Mouse (Mus musculus) yolk sac, embryonic 10.5 days (tissue): ENCODE results near the gene Pitx1.

Experiments used
- DNase-seq: peaks from one replicate; pipeline ENCODE4 v3.0.0-alpha.2; 2017; ENCODE audit warnings: low spot score

Gene Pitx1

DNA sequence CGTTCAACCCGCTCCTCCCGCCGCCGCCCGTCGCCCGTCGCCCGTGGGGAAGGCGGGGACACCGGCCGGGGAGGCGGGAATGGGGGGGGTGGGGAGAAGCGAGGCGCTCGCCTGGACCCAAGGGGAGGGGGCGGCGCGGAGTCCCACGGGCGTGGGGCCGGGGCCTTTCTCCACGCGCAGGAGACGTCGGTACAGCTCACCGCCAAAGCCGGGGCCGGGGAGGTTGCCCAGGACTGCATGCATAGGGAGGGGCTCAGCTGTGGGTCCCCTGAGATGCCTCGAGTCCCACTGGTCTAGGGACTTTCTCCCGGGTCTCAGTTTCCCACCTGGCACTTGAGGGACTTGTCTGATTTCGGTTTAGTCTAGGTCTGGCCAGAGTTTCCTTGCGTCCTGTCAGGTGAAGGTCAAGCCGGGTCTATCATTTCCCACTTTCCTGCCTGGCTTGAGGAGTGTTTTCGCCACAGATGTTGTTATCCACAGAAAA is at the start of gene Pitx1:
Gene Pitx1, minus strand, starts transcription at position 51 of the 484 bp plus-strand sequence.
- no peak for DNase-seq

DNA sequence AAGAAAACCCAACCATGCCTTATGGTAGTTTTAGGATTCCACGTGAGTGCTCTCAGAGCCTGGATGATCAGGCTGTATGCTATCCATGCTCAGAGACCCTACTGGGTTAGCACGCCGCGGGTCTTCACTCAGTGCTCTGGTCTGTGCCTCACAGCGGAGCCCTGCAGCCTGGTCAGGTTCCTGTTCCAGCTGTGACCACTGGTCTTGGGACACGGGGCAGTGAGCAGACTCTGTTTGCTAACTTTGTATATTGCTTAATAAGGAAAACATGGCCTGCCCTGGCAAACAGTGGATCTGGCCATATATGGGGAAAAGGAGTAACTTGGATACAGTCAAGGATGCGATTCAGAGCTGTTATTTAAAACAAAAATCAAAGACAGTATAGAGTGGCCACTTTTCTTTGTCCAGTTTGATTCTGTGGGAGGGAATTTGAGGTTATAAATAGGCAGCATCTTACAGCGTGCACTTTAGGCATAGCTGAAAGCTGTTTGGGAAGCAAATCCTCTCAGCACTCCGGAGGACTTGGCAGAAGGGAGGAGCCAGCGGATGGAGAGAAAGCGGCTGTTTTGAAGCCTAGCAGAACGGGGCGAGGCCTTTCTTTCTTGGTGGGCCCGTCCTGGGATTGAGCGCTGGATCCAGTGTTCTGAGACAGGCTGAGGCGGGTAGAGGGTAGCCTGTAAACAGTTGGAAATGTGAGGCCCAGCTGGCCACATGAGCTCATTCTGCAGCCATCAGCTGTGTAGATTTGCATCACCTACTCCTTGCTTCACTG is 45.6 kb upstream of the Pitx1 start:
- DNase-seq = no peak

- no peak for DNase-seq
Observed at GRCm38 (mm10) chr13:55878353-55878752, 42.4 kb upstream of the Pitx1 start.

DNA sequence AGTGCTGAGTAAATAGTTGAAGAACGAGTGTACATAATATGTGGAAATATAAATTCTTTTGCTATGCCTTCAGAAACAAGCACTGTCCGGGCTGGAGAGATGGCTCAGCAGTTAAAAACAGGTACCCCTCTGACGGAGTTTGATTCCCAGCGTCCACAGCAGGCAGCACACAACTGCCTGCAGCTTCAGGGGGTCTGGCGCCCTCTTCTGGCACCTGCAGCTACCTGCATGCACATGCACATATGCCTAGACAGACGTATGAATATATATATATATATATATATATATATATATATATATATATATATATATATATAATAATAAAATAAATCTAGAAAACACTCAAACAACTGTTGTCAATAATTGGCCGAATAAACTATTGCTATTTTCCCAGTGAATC is 35.4 kb upstream of the Pitx1 start:
- DNase-seq = no peak

DNA sequence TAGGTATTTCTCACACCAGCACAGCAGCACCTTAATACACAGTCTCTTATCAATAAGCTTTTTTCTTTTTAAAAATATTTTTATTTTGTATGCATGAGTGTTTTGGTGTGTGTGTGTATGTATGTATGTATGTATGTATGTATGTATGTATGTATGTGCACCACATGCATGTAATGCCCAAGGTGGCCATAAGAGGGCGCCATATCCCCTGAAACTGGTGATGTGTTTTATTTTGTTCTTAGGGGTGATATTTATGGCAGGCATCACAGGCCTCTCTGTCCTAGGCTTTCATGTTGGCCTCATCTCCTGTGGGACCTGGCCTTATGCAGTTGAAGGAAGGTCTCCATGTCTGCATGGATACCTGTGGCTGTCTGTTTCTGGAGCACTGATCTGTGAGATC is 34.0 kb upstream of the Pitx1 start:
- DNase-seq = no peak

DNA sequence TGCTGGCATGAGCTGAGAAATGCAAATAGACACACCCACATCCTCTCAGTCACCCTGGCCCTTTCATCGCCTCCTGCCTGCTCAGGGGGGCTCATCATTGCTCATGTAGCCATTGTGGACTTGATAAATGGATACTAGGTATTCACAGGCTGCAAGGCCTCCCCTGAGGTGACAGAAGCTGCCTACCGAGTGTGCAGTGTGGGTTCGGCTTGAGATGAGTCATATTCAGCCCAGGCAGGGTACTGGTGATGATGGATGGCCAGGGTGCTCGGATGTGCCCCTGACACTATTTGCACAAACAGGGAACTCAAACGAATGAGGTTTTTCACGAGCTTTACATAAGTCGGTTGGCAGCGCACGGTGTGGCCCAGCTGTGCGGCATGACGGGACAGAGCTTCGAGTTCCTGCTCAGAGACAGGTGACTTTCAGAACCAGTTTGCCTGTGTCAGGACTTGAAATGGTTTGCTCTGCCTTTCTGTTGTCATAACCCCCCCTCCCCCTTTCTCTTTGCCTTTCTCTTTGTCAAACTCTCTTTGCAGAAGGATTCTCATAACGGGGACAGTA is 31.6 kb upstream of the Pitx1 start:
- no peak for DNase-seq

GRCm38 (mm10) chr13:55860483-55860882 is 24.5 kb upstream of the Pitx1 start:
- DNase-seq = no peak

DNA sequence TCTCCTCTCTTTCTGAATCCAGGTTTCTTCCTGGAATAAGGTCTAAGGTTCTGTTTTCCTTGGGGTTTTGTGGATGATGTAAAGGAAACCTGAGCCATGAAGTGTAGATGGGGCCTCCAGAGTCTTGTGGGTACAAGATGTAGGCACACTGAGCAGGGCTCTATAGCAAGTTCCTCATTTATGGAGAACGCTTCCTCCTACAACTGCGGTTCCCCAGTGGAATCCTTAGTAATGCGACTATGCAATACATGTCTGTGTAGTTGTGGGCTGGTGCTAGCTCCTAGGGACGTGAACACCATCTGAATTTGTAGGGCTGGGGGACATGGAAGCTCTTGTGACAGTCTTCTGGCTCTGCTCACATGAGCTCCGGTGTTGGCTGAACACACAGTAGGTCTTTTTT is 22.5 kb upstream of the Pitx1 start:
- no peak for DNase-seq

DNA sequence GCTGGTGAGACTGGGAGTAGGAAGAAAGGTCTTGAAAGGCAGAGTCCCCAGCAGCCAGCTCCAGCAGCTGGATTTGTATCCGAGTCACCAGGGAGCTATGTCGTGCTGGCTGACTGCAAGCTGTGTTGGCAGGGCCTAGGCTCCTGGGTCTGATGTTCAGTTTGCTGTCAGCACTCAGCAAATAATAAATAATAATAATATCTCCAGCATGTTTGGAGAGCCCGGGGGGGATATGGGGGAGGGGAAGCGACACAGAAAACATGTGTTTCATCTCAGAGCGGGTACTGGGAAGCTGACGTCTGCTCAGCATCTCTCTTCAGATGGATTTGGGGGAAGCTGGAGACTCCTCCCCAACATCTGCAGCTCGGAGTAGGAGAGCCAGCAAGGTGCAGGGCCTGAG is 19.8 kb upstream of the Pitx1 start:
- no peak for DNase-seq

DNA sequence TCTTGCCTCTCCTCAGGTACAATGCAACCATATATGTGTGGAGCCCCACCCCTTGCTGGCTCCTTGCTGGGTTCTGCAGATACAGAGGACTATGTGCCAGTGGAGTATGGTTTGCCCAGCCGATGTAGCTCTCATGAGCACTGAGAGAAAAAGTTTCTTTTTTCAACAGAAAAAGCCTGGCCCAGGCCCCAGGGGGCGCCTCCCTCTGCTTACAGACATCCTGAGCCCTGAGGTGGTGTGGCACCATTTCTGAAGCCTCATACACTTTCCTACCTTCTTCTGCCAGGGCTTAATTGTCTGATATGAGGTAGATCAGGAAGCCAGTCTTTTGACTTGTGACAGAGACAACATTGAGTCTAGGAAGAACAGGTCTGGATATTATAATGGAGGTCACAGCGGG is 16.2 kb upstream of the Pitx1 start:
- no peak for DNase-seq

DNA sequence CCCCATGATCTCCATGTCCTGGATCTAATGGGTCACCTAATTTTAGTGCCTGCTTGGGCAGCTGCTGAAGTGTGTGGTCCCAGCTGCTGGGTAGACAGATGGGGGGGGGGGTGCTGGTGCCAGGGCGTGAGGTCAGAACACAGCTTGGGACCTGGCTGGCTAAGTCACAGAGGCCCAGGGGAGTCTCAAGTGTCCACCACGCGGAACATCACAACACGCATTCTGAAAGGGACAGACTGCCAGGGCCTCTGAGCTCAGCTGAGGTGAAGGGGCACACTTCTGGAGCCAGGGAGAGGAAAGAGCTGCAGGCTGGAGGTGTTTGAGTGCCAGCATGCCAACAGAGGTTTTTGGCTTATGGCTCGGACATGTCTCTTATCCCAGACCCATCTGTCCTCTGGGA is 14.7 kb upstream of the Pitx1 start:
- DNase-seq = no peak

DNA sequence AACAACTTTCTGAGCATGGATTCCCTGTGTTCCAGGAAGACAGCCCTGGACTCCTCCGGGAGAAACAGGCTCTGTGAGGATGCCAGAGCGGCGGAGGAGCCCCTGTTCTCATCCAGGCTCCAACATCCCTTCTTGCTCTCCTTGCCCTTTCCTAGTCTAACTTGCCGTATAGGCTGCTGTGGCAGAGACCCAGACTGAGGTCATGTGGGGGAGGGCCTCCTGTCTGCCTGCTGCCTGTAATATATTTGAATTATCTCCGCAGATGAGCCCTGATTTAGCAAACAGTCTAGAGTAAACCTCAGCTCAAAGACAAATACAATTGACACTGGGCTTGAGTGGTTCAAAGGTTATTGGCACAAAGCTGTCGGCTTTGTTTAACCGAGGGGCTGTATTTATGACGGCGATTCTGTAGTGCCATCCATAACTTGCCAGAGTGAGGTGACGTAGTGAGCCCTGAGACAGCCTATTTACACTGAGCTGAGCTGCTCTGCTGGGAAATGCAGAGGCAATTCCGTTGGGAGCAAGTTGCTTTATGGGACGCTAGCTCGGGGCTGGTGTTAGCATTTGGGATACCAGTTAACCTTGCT is 12.7 kb upstream of the Pitx1 start:
- peak; percentile 56 for DNase-seq

- peak; percentile 64 for DNase-seq
Observed at GRCm38 (mm10) chr13:55847805-55848204, 11.8 kb upstream of the Pitx1 start.

- DNase-seq = no peak
Observed at GRCm38 (mm10) chr13:55843700-55844099, 7.7 kb upstream of the Pitx1 start.

GRCm38 (mm10) chr13:55840223-55840622 is 4.2 kb upstream of the Pitx1 start:
- no peak for DNase-seq

DNA sequence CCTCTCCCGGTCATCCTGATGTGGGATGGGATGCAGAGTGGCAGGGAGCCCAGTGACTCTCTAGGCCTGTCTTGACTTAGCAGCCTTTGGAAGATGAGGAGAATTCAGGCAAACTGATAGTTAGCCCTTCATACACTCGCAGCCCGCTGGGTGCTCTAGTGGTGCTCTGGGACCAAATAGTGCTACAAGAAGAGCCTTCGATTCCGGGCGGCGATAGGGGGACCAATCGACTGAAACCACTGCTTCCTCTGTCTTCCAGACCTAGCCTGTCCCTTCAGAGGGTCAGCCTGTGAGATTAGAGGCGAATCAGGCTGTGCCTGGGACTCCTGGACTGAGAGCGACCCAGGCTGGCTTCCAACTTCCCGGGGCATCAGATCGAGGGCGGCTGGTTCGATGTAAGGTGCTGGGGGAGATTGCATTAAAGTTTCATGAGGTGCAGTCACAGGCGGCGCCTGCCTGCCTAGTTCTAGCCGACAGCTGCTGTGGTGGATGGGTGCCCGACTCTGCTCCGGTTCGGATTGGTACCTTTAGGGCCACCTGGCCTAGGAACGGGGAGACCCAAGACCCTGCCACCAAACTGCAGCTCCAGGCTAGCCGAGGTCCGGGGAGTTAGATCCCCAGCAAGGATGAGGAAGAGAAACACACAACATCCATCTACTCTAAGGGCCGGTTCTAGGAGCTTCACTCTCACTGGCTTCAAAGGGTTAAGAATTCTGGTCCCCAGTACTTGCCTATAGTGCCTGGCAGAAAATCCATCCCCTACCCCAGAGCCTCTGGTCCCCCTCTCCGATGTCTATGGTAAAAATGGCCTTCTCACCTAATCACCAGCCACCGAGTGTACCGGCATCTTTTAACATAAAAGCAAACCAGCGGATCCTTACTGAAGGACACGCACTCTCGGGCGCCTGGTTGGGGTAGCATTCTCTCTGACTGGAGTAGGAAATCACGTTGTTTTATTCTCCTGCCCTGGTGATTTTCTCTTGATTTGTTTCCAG is 1.1 kb upstream of the Pitx1 start:
- no peak for DNase-seq

DNA sequence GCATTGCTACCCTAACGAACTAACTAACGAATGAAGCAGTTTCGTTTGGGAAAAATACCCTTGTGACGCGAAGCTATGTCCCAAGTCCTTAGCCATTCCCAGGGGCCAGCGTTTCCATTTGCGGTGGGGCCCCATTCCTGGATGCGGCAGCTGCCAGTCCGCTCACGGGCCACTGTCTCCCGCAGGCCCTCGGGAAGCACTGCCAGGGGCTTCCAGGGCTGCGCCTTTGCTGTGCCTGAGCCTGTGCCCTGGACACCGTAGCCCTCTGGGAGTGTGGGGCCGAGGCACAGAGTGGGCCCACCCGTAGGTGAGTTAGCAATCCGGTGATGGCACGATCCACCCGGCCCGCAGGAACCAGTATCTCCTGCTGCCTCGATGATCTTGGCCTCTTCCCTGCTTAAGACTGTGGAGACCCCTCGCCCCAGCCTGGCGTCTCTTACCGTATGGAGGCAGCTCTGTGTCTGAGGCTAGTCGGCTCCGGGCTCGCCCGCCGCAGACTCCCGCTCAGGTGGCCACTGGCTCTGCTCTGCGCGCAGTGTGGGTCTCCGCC is 369 bp downstream of the Pitx1 start:
- DNase-seq = no peak

DNA sequence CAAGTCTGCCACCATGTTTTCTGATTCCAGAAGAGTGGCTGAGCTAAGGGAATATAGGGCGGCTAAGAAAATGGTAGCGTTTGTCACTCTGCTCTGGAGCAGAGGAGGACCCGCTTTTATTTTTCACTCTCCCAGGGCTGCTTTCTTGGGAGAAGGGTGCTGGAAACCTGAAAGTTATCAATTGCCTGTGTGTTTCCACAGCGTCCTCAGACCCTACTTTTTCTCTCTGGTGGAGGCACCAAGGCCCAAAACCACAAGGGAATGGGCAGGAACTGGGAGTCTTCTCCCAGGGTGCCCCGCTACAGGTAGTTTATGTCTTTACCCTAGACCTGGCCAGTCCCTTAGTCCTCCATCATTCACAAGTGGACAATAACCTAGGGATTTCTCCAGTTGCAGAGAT is 1.3 kb downstream of the Pitx1 start:
- DNase-seq = no peak

- no peak for DNase-seq
Observed at GRCm38 (mm10) chr13:55833921-55834320, 2.1 kb downstream of the Pitx1 start.

DNA sequence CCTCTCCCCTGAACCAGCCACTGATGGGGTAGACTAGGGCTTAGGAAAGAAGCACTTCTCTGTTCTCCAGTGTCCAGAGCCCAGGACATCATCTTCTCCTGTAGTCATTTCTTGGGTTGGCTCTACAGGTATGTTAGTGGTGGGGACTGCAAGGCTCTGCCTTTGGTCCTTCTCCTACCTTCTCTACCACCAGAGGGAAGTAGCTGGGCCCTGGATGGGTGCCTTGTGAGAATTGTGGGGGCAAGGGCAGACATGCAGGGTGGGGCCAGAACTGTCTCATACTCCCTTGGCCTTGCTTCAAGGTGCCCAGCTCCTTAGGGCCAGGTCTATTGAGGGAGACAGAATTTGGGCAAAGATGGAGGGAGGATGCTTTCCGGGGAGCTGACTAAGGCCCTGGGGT is 3.4 kb downstream of the Pitx1 start:
- no peak for DNase-seq

DNA sequence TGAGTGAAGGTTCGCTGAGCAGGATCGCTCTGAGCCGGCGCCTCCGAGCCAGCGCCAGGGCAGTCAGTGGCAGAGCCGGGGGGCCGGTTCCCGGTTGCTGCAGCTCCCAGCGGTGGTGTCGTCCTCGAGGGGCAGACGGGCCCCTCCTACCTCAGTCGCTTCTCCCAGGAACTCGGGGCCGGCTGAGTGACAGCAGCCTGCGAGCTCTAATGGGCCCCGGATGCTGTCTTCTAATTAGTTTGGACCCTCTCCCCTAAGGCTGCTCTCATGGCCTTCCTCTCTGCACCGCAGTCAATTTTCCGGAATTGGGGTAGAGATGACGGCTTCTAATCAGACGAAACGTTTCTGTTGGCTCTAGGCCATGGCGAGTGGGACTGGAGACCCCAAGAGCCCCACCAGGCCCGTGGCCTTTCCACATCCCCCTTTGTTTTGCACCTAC is 4.3 kb downstream of the Pitx1 start:
- DNase-seq = no peak
